Mouse (Mus musculus) liver, embryonic 15.5 days (tissue): ENCODE data around the gene Rbp1. TPM values are rescaled to one million over a fixed set of nuclear protein-coding genes. Genes with fewer than 3 reads are reported as not detected.

ENCODE experiments used
- ATAC-seq: fragments of 200-750 bp; cut with Nextera tagmentation; 2 replicates; pipeline ENCODE4 v1.8.0; 2017; ENCODE audit warnings: moderate number of reproducible peaks, mild to moderate bottlenecking, moderate library complexity; ENCODE audit not compliant: insufficient read depth
- H3K27ac ChIP-seq: fragments of 300-500 bp; sonication (generic); replicated peaks from 2 replicates; pipeline ENCODE4 v1.5.1; 2015; ENCODE audit warnings: mild to moderate bottlenecking, inconsistent platforms
- H3K27me3 ChIP-seq: fragments of 300-500 bp; sonication (generic); 2 replicates; pipeline ENCODE4 v1.6.1; 2015; ENCODE audit warnings: mild to moderate bottlenecking, inconsistent platforms
- H3K36me3 ChIP-seq: fragments of 300-500 bp; sonication (generic); replicated peaks from 2 replicates; pipeline ENCODE4 v1.6.1; 2015; ENCODE audit warnings: moderate library complexity, mild to moderate bottlenecking, inconsistent platforms
- H3K4me1 ChIP-seq: fragments of 300-500 bp; sonication (generic); replicated peaks from 2 replicates; pipeline ENCODE4 v1.6.1; 2015; ENCODE audit warnings: inconsistent platforms
- H3K4me2 ChIP-seq: fragments of 300-500 bp; sonication (generic); 2 replicates; pipeline ENCODE4 v1.6.1; 2015; ENCODE audit warnings: moderate library complexity, mild to moderate bottlenecking, inconsistent platforms
- H3K4me3 ChIP-seq: fragments of 300-500 bp; sonication (generic); replicated peaks from 2 replicates; pipeline ENCODE4 v1.5.1; 2015; ENCODE audit warnings: mild to moderate bottlenecking, inconsistent platforms
- H3K9ac ChIP-seq: fragments of 300-500 bp; sonication (generic); 2 replicates; pipeline ENCODE4 v1.6.1; 2015; ENCODE audit warnings: moderate library complexity, mild to moderate bottlenecking, inconsistent platforms
- H3K9me3 ChIP-seq: fragments of 300-500 bp; sonication (generic); replicated peaks from 2 replicates; pipeline ENCODE4 v1.6.1; 2016; ENCODE audit warnings: inconsistent platforms
- WGBS: fragments of 180-500 bp; shearing (Covaris S2); methylation state at CpG from one replicate; pipeline ENCODE4 v1.1.7; 2015; ENCODE audit warnings: mixed read lengths; ENCODE audit not compliant: insufficient replicate concordance; 5-methylcytosine and 5-hydroxymethylcytosine counted together
- polyA plus RNA-seq: library from polyadenylated mRNA; unstranded; fragments of >200 nt; fragmentation: Nextera tagmentation; extraction: Ambion mirVana; gene quantifications from 2 replicates; pipeline ENCODE4 v1.2.1, GENCODE M21; 2015

Rbp1 gene
- polyA plus RNA-seq, 1 experiment from 2014 or later: 38.6 TPM

GRCm38 (mm10) chr9:98424725-98425210 lies 2.0 kb downstream of the Rbp1 start:
- H3K9ac ChIP-seq: 0 out of 2 replicates have a peak overlapping the region, but pooled peaks have one; percentile 40
- peak; percentile 53 for ATAC-seq
- H3K4me2 ChIP-seq: peak overlapping the region; percentile 59
- peaks cover 35% of the 10 kb centered on the region for H3K4me1 ChIP-seq
- no peaks in the 10 kb centered on the region for H3K9me3 ChIP-seq
- H3K4me3 ChIP-seq: peak overlapping the region; percentile 54
- under 1% methylated on average over 39 of the region's 42 CpGs for WGBS
- H3K36me3 ChIP-seq: no peaks in the 10 kb centered on the region
- H3K27me3 ChIP-seq: peaks cover 41% of the 10 kb centered on the region
- H3K27ac ChIP-seq: peak overlapping the region; percentile 54

GRCm38 (mm10) chr9:98425351-98425880 lies 2.7 kb downstream of the Rbp1 start:
- Histone ChIP-seq H3K36me3 (no peaks in the 10 kb centered on the region), H3K4me2 (peak overlapping the region; percentile 59), H3K4me3 (peak overlapping the region; percentile 54), H3K27ac (peak overlapping the region; percentile 9; the same call in 1 of the 2 replicates), H3K27me3 (peaks cover 41% of the 10 kb centered on the region), H3K4me1 (peaks cover 35% of the 10 kb centered on the region), H3K9me3 (no peaks in the 10 kb centered on the region), H3K9ac (0 out of 2 replicates have a peak overlapping the region, but pooled peaks have one; percentile 40)
- WGBS: 13% methylated on average over 19 of the region's 19 CpGs
- no peak for ATAC-seq

GRCm38 (mm10) chr9:98427906-98428517 lies 5.3 kb downstream of the Rbp1 start:
- H3K27me3 ChIP-seq: peaks cover 38% of the 10 kb centered on the region
- peaks cover 31% of the 10 kb centered on the region for H3K4me1 ChIP-seq
- H3K4me2 ChIP-seq: no peak overlapping the region
- WGBS: 44% methylated on average over 4 of the region's 4 CpGs
- H3K9me3 ChIP-seq: no peaks in the 10 kb centered on the region
- no peak overlapping the region for H3K9ac ChIP-seq
- H3K36me3 ChIP-seq: no peaks in the 10 kb centered on the region
- H3K4me3 ChIP-seq: no peak overlapping the region
- H3K27ac ChIP-seq: peak overlapping the region; percentile 25; the same call in 1 of the 2 replicates
- no peak for ATAC-seq

- no peak overlapping the region for H3K4me2 ChIP-seq
These were observed 6.0 kb downstream of the Rbp1 start for GRCm38 (mm10) chr9:98428783-98429182.

GRCm38 (mm10) chr9:98429806-98430205 lies 7.0 kb downstream of the Rbp1 start:
- Histone ChIP-seq H3K4me2 (no peak overlapping the region), H3K27me3 (peaks cover 20% of the 10 kb centered on the region), H3K4me1 (peaks cover 32% of the 10 kb centered on the region), H3K4me3 (no peak overlapping the region), H3K27ac (no peak overlapping the region), H3K9me3 (no peaks in the 10 kb centered on the region), H3K36me3 (no peaks in the 10 kb centered on the region), H3K9ac (no peak overlapping the region)
- 41% methylated on average over 7 of the region's 7 CpGs for WGBS
- ATAC-seq: no peak

More at GRCm38 (mm10) chr9:98428783-98429182, 6.0 kb downstream of the Rbp1 start:
- Histone ChIP-seq H3K27ac (0 out of 2 replicates have a peak overlapping the region, but pooled peaks have one; percentile 25), H3K27me3 (peaks cover 31% of the 10 kb centered on the region), H3K36me3 (no peaks in the 10 kb centered on the region), H3K9me3 (no peaks in the 10 kb centered on the region), H3K4me3 (no peak overlapping the region), H3K9ac (no peak overlapping the region), H3K4me1 (peaks cover 31% of the 10 kb centered on the region)
- WGBS: 61% methylated on average over 8 of the region's 8 CpGs
- ATAC-seq: no peak

- no peak overlapping the region for H3K4me3 ChIP-seq
- H3K36me3 ChIP-seq: no peaks in the 10 kb centered on the region
- WGBS: 65% methylated on average over 3 of the region's 3 CpGs
- H3K4me1 ChIP-seq: peaks cover 31% of the 10 kb centered on the region
- H3K27ac ChIP-seq: no peak overlapping the region
- no peak overlapping the region for H3K4me2 ChIP-seq
- no peaks in the 10 kb centered on the region for H3K9me3 ChIP-seq
- no peak overlapping the region for H3K9ac ChIP-seq
- no peak for ATAC-seq
- peaks cover 13% of the 10 kb centered on the region for H3K27me3 ChIP-seq
These were observed 7.8 kb downstream of the Rbp1 start for GRCm38 (mm10) chr9:98430528-98430927.

- H3K4me1 ChIP-seq: peaks cover 22% of the 10 kb centered on the region
- ATAC-seq: no peak
- WGBS: 76% methylated on average over 2 of the region's 2 CpGs
- H3K9ac ChIP-seq: no peak overlapping the region
- H3K9me3 ChIP-seq: no peaks in the 10 kb centered on the region
- H3K4me3 ChIP-seq: no peak overlapping the region
- no peak overlapping the region for H3K27ac ChIP-seq
- H3K27me3 ChIP-seq: no peaks in the 10 kb centered on the region
- no peak overlapping the region for H3K4me2 ChIP-seq
- H3K36me3 ChIP-seq: no peaks in the 10 kb centered on the region
These were observed 10.3 kb downstream of the Rbp1 start for GRCm38 (mm10) chr9:98433021-98433420.

- no peak overlapping the region for H3K4me3 ChIP-seq
- 40% methylated on average over 4 of the region's 4 CpGs for WGBS
- no peaks in the 10 kb centered on the region for H3K36me3 ChIP-seq
- no peak overlapping the region for H3K4me2 ChIP-seq
- H3K27me3 ChIP-seq: no peaks in the 10 kb centered on the region
- no peak for ATAC-seq
- H3K27ac ChIP-seq: no peak overlapping the region
- no peak overlapping the region for H3K9ac ChIP-seq
- H3K9me3 ChIP-seq: no peaks in the 10 kb centered on the region
- 0 out of 2 replicates have a peak, but pooled peaks cover 13% of the 10 kb centered on the region for H3K4me1 ChIP-seq
These were observed 11.3 kb downstream of the Rbp1 start for GRCm38 (mm10) chr9:98433956-98434588.

GRCm38 (mm10) chr9:98437819-98438218 lies 15.1 kb downstream of the Rbp1 start:
- Histone ChIP-seq H3K27ac (no peak overlapping the region), H3K27me3 (no peaks in the 10 kb centered on the region), H3K9ac (no peak overlapping the region), H3K4me1 (0 out of 2 replicates have a peak, but pooled peaks cover 5% of the 10 kb centered on the region), H3K36me3 (no peaks in the 10 kb centered on the region), H3K4me3 (no peak overlapping the region), H3K4me2 (no peak overlapping the region), H3K9me3 (no peaks in the 10 kb centered on the region)
- 76% methylated on average over 4 of the region's 4 CpGs for WGBS
- ATAC-seq: no peak

GRCm38 (mm10) chr9:98439091-98439490 lies 16.3 kb downstream of the Rbp1 start:
- no peaks in the 10 kb centered on the region for H3K9me3 ChIP-seq
- no peak overlapping the region for H3K27ac ChIP-seq
- ATAC-seq: no peak
- H3K36me3 ChIP-seq: no peaks in the 10 kb centered on the region
- H3K4me2 ChIP-seq: no peak overlapping the region
- H3K9ac ChIP-seq: no peak overlapping the region
- H3K27me3 ChIP-seq: no peaks in the 10 kb centered on the region
- 0 out of 2 replicates have a peak, but pooled peaks cover 5% of the 10 kb centered on the region for H3K4me1 ChIP-seq
- H3K4me3 ChIP-seq: no peak overlapping the region
- WGBS: 42% methylated on average over 3 of the region's 3 CpGs

GRCm38 (mm10) chr9:98442638-98443037 lies 19.9 kb downstream of the Rbp1 start:
- Histone ChIP-seq H3K9ac (no peak overlapping the region), H3K36me3 (no peaks in the 10 kb centered on the region), H3K4me1 (peaks cover 9% of the 10 kb centered on the region; the same call in 1 of the 2 replicates), H3K4me2 (no peak overlapping the region), H3K27me3 (no peaks in the 10 kb centered on the region), H3K9me3 (no peaks in the 10 kb centered on the region), H3K27ac (no peak overlapping the region), H3K4me3 (no peak overlapping the region)
- 24% methylated on average over 5 of the region's 5 CpGs for whole genome bisulfite sequencing
- no peak for ATAC-seq
